Mouse (Mus musculus) frontal cortex, postnatal 25 days (tissue): ENCODE data around the gene Olfr398.

ENCODE experiments used
- DNase-seq, 2 experiments: peaks; one replicate each; pipeline ENCODE4 v3.0.0; 2022; ENCODE audit warnings: low spot score in 2 of 2

Olfr398 gene

GRCm38 (mm10) chr11:73990307-73990706 is at the start of gene Olfr398:
Olfr398 (minus strand) TSS chr11:73990407.
- DNase-seq = no peak

- DNase-seq = no peak
These were observed 2.9 kb upstream of the Olfr398 start for GRCm38 (mm10) chr11:73993115-73993514.

GRCm38 (mm10) chr11:73960517-73960916 is 29.7 kb downstream of the Olfr398 start, which contains the start of gene Olfr397:
Olfr397 (plus strand) TSS chr11:73960817.
- DNase-seq = no peak

GRCm38 (mm10) chr11:73936377-73936776 is 53.8 kb downstream of the Olfr398 start, which contains the start of gene Olfr23:
Olfr23 (plus strand) TSS chr11:73936677.
- no peak for DNase-seq
